Mouse (Mus musculus) embryonic facial prominence, embryonic 15.5 days (tissue): ENCODE results near the gene Vav3. TPM values are rescaled to one million over a fixed set of nuclear protein-coding genes. Genes with fewer than 3 reads are reported as not detected.
A peak's percentile ranks its signal among the peaks of the same experiment; 100 is the strongest.

Source experiments
- ATAC-seq: fragments of 200-750 bp; cut with Nextera tagmentation; 2 replicates; pipeline ENCODE4 v1.8.0; 2017; ENCODE audit warnings: low read depth, moderate TSS enrichment; ENCODE audit not compliant: insufficient number of reproducible peaks, low FRiP score, low TSS enrichment
- H3K27ac ChIP-seq: fragments of 300-500 bp; sonication (generic); replicated peaks from 2 replicates; pipeline ENCODE4 v1.5.1; 2015; ENCODE audit warnings: mild to moderate bottlenecking, inconsistent platforms
- H3K27me3 ChIP-seq: fragments of 300-500 bp; sonication (generic); 2 replicates; pipeline ENCODE4 v1.6.1; 2015; ENCODE audit warnings: inconsistent platforms
- H3K36me3 ChIP-seq: fragments of 300-500 bp; sonication (generic); 2 replicates; pipeline ENCODE4 v1.6.1; 2015; ENCODE audit warnings: mild to moderate bottlenecking, inconsistent platforms
- H3K4me1 ChIP-seq: fragments of 300-500 bp; sonication (generic); 2 replicates; pipeline ENCODE4 v1.6.1; 2015; ENCODE audit warnings: inconsistent platforms
- H3K4me2 ChIP-seq: fragments of 300-500 bp; sonication (generic); replicated peaks from 2 replicates; pipeline ENCODE4 v1.6.1; 2015; ENCODE audit warnings: mild to moderate bottlenecking, inconsistent platforms
- H3K4me3 ChIP-seq: fragments of 300-500 bp; sonication (generic); replicated peaks from 2 replicates; pipeline ENCODE4 v1.5.1; 2015; ENCODE audit warnings: mild to moderate bottlenecking, inconsistent platforms
- H3K9ac ChIP-seq: fragments of 300-500 bp; sonication (generic); 2 replicates; pipeline ENCODE4 v1.6.1; 2015; ENCODE audit warnings: inconsistent platforms
- H3K9me3 ChIP-seq: fragments of 300-500 bp; sonication (generic); replicated peaks from 2 replicates; pipeline ENCODE4 v1.6.1; 2016; ENCODE audit warnings: inconsistent platforms
- WGBS: fragments of 180-500 bp; shearing (Covaris S2); methylation state at CpG from one replicate; pipeline ENCODE4 v1.1.7; 2015; 5-methylcytosine and 5-hydroxymethylcytosine counted together
- polyA plus RNA-seq: library from polyadenylated mRNA; unstranded; fragments of >200 nt; fragmentation: Nextera tagmentation; extraction: Ambion mirVana; gene quantifications from 2 replicates; pipeline ENCODE4 v1.2.1, GENCODE M21; 2015

Vav3 gene
- polyA plus RNA-seq, 1 experiment from 2014 or later: 27.7 TPM

- H3K4me1 ChIP-seq: no peaks in the 10 kb centered on the region
- no peak overlapping the region for H3K27ac ChIP-seq
- H3K9ac ChIP-seq: no peak overlapping the region
- ATAC-seq: no peak
- no peak overlapping the region for H3K4me2 ChIP-seq
- H3K27me3 ChIP-seq: no peaks in the 10 kb centered on the region
- no peaks in the 10 kb centered on the region for H3K36me3 ChIP-seq
- no peaks in the 10 kb centered on the region for H3K9me3 ChIP-seq
- WGBS: 59% methylated on average over 8 of the region's 8 CpGs
- H3K4me3 ChIP-seq: no peak overlapping the region
Measured at GRCm38 (mm10) chr3:109476521-109476920, 136.1 kb downstream of the Vav3 start.

- Histone ChIP-seq H3K4me1 (no peaks in the 10 kb centered on the region), H3K9me3 (no peaks in the 10 kb centered on the region), H3K4me2 (no peak overlapping the region), H3K27me3 (no peaks in the 10 kb centered on the region), H3K36me3 (no peaks in the 10 kb centered on the region), H3K27ac (no peak overlapping the region), H3K9ac (no peak overlapping the region), H3K4me3 (no peak overlapping the region)
- no peak for ATAC-seq
- WGBS: 61% methylated on average over 4 of the region's 4 CpGs
Measured at GRCm38 (mm10) chr3:109478297-109478696, 137.8 kb downstream of the Vav3 start.

GRCm38 (mm10) chr3:109480625-109481024 lies 140.2 kb downstream of the Vav3 start:
- Histone ChIP-seq H3K4me2 (no peak overlapping the region), H3K4me3 (no peak overlapping the region), H3K36me3 (no peaks in the 10 kb centered on the region), H3K4me1 (no peaks in the 10 kb centered on the region), H3K27ac (no peak overlapping the region), H3K9me3 (no peaks in the 10 kb centered on the region), H3K27me3 (no peaks in the 10 kb centered on the region), H3K9ac (no peak overlapping the region)
- no peak for ATAC-seq
- 81% methylated on average over 2 of the region's 2 CpGs for WGBS

- no peaks in the 10 kb centered on the region for H3K4me1 ChIP-seq
- H3K27me3 ChIP-seq: no peaks in the 10 kb centered on the region
- no peak overlapping the region for H3K27ac ChIP-seq
- ATAC-seq: no peak
- H3K4me3 ChIP-seq: no peak overlapping the region
- 49% methylated on average over 3 of the region's 3 CpGs for WGBS
- no peak overlapping the region for H3K9ac ChIP-seq
- no peak overlapping the region for H3K4me2 ChIP-seq
- H3K9me3 ChIP-seq: no peaks in the 10 kb centered on the region
- H3K36me3 ChIP-seq: no peaks in the 10 kb centered on the region
Measured at GRCm38 (mm10) chr3:109486786-109487185, 146.3 kb downstream of the Vav3 start.

- Histone ChIP-seq H3K4me1 (no peaks in the 10 kb centered on the region), H3K27ac (no peak overlapping the region), H3K4me2 (no peak overlapping the region), H3K4me3 (no peak overlapping the region), H3K9me3 (no peaks in the 10 kb centered on the region), H3K27me3 (no peaks in the 10 kb centered on the region), H3K36me3 (no peaks in the 10 kb centered on the region), H3K9ac (no peak overlapping the region)
- WGBS: 96% methylated on average over 4 of the region's 4 CpGs
- ATAC-seq: no peak
Measured at GRCm38 (mm10) chr3:109487823-109488222, 147.4 kb downstream of the Vav3 start.

GRCm38 (mm10) chr3:109488750-109489171 lies 148.3 kb downstream of the Vav3 start:
- no peak overlapping the region for H3K4me2 ChIP-seq
- H3K4me3 ChIP-seq: no peak overlapping the region
- H3K9ac ChIP-seq: no peak overlapping the region
- no peaks in the 10 kb centered on the region for H3K4me1 ChIP-seq
- no peak overlapping the region for H3K27ac ChIP-seq
- WGBS: 55% methylated on average over 4 of the region's 4 CpGs
- ATAC-seq: no peak
- H3K9me3 ChIP-seq: no peaks in the 10 kb centered on the region
- no peaks in the 10 kb centered on the region for H3K36me3 ChIP-seq
- H3K27me3 ChIP-seq: no peaks in the 10 kb centered on the region

GRCm38 (mm10) chr3:109490561-109491296 lies 150.3 kb downstream of the Vav3 start:
- Histone ChIP-seq H3K27me3 (no peaks in the 10 kb centered on the region), H3K9me3 (no peaks in the 10 kb centered on the region), H3K36me3 (no peaks in the 10 kb centered on the region), H3K27ac (no peak overlapping the region), H3K4me2 (no peak overlapping the region), H3K9ac (no peak overlapping the region), H3K4me1 (no peaks in the 10 kb centered on the region), H3K4me3 (no peak overlapping the region)
- no peak for ATAC-seq
- 67% methylated on average over 11 of the region's 11 CpGs for WGBS

- Histone ChIP-seq H3K4me3 (no peak overlapping the region), H3K9me3 (no peaks in the 10 kb centered on the region), H3K4me1 (no peaks in the 10 kb centered on the region), H3K9ac (no peak overlapping the region), H3K4me2 (no peak overlapping the region), H3K27me3 (no peaks in the 10 kb centered on the region), H3K36me3 (no peaks in the 10 kb centered on the region), H3K27ac (no peak overlapping the region)
- ATAC-seq: no peak
- WGBS: 2% methylated on average over 2 of the region's 2 CpGs
Measured at GRCm38 (mm10) chr3:109491568-109491967, 151.1 kb downstream of the Vav3 start.

- 58% methylated on average over 5 of the region's 5 CpGs for WGBS
- no peaks in the 10 kb centered on the region for H3K9me3 ChIP-seq
- H3K4me2 ChIP-seq: no peak overlapping the region
- H3K4me3 ChIP-seq: no peak overlapping the region
- H3K9ac ChIP-seq: no peak overlapping the region
- no peaks in the 10 kb centered on the region for H3K4me1 ChIP-seq
- ATAC-seq: peak; percentile 60; the same call in 1 of the 2 replicates
- no peak overlapping the region for H3K27ac ChIP-seq
- no peaks in the 10 kb centered on the region for H3K36me3 ChIP-seq
- no peaks in the 10 kb centered on the region for H3K27me3 ChIP-seq
Measured at GRCm38 (mm10) chr3:109496461-109496860, 156.0 kb downstream of the Vav3 start.

GRCm38 (mm10) chr3:109497074-109497473 lies 156.6 kb downstream of the Vav3 start:
- Histone ChIP-seq H3K27ac (no peak overlapping the region), H3K27me3 (no peaks in the 10 kb centered on the region), H3K4me3 (no peak overlapping the region), H3K4me1 (no peaks in the 10 kb centered on the region), H3K4me2 (no peak overlapping the region), H3K9me3 (no peaks in the 10 kb centered on the region), H3K9ac (no peak overlapping the region), H3K36me3 (no peaks in the 10 kb centered on the region)
- no peak for ATAC-seq
- 84% methylated on average over 4 of the region's 4 CpGs for WGBS

- Histone ChIP-seq H3K36me3 (no peaks in the 10 kb centered on the region), H3K9ac (no peak overlapping the region), H3K4me2 (no peak overlapping the region), H3K4me3 (no peak overlapping the region), H3K4me1 (no peaks in the 10 kb centered on the region), H3K27ac (no peak overlapping the region), H3K9me3 (no peaks in the 10 kb centered on the region), H3K27me3 (no peaks in the 10 kb centered on the region)
- 89% methylated on average over 1 of the region's 1 CpGs for WGBS
- no peak for ATAC-seq
Measured at GRCm38 (mm10) chr3:109499861-109500456, 159.5 kb downstream of the Vav3 start.

GRCm38 (mm10) chr3:109509784-109510183 lies 169.3 kb downstream of the Vav3 start:
- Histone ChIP-seq H3K27me3 (no peaks in the 10 kb centered on the region), H3K9me3 (no peaks in the 10 kb centered on the region), H3K4me2 (no peak overlapping the region), H3K36me3 (no peaks in the 10 kb centered on the region), H3K4me1 (no peaks in the 10 kb centered on the region), H3K4me3 (no peak overlapping the region), H3K27ac (no peak overlapping the region), H3K9ac (no peak overlapping the region)
- no peak for ATAC-seq
- 79% methylated on average over 1 of the region's 1 CpGs for WGBS
